Mouse (Mus musculus): ENCODE measurements around the gene Gm20809. TPM values are rescaled to one million over a fixed set of nuclear protein-coding genes. Genes with fewer than 3 reads are reported as not detected.

The Gm20809 gene
- polyA plus RNA-seq (2012; fragmentation: generic; extraction: Trizol) = not detected

GRCm38 (mm10) chrY:24454757-24455156 lies at the start of gene Gm20809:
TSS of gene Gm20809 (plus strand) at chrY:24455057.

